8 mouse cellular contexts compared by ENCODE assay signal in genomic region chr4:119142230-119142871, GRCm38 (mm10). TPM values are rescaled to one million over a fixed set of nuclear protein-coding genes. Genes with fewer than 3 reads are reported as not detected.
DNase-seq lines count a peak whose midpoint lies in the region; ATAC-seq and TF ChIP-seq lines count a peak whose summit lies in the region.

No protein-coding gene starts in this region.

- H3K4me2 ChIP-seq in forebrain, embryonic 12.5 days = peak overlapping the region; percentile 45
- peak overlapping the region; percentile 48 for H3K4me2 ChIP-seq in midbrain, embryonic 15.5 days

- 59% methylated on average over 24 of the region's 24 CpGs for WGBS in bone marrow, adult 2 months
- WGBS in forebrain, embryonic 12.5 days = 23% methylated on average over 24 of the region's 24 CpGs
- 23% methylated on average over 24 of the region's 24 CpGs for WGBS in midbrain, embryonic 15.5 days

- peak; percentile 52 for TF ChIP-seq CTCF in bone marrow, adult 2 months (IDR thresholded peaks at IDR 0.05; ENCODE audit: control insufficient read depth, insufficient read depth, low read length)

- no peak overlapping the region for H3K4me3 ChIP-seq in bone marrow, adult 2 months (replicated peaks; ENCODE audit: control insufficient read depth, low read depth, low read length)
- peak overlapping the region; percentile 21; the same call in 1 of the 2 replicates for H3K4me3 ChIP-seq in forebrain, embryonic 12.5 days (replicated peaks)
- H3K4me3 ChIP-seq in midbrain, embryonic 15.5 days = peak overlapping the region; percentile 25

- TF ChIP-seq POLR2A in bone marrow, adult 2 months (IDR thresholded peaks at IDR 0.05; ENCODE audit: borderline replicate concordance, control insufficient read depth, low read depth, low read length) = no peak

- no peaks in the 10 kb centered on the region for H3K9me3 ChIP-seq in forebrain, embryonic 12.5 days
- H3K9me3 ChIP-seq in midbrain, embryonic 15.5 days = no peaks in the 10 kb centered on the region

- peaks cover 1% of the 10 kb centered on the region; the same call in 1 of the 2 replicates for H3K4me1 ChIP-seq in bone marrow, adult 2 months (ENCODE audit: control insufficient read depth, insufficient read depth, low read length)
- peaks cover 15% of the 10 kb centered on the region for H3K4me1 ChIP-seq in forebrain, embryonic 12.5 days
- peaks cover 14% of the 10 kb centered on the region for H3K4me1 ChIP-seq in midbrain, embryonic 15.5 days

- ATAC-seq in forebrain, embryonic 12.5 days (ENCODE audit: low FRiP score) = peak; percentile 72; the same call in 1 of the 2 replicates
- ATAC-seq in midbrain, embryonic 15.5 days (replicated peaks) = peak; percentile 75
- ATAC-seq in monocyte, adult 5-6 weeks (replicated peaks; ENCODE audit: insufficient number of reproducible peaks, low FRiP score, low TSS enrichment, poor library complexity, severe bottlenecking) = no peak

- H3K27me3 ChIP-seq in forebrain, embryonic 12.5 days = no peaks in the 10 kb centered on the region
- H3K27me3 ChIP-seq in midbrain, embryonic 15.5 days (replicated peaks) = no peaks in the 10 kb centered on the region

- 0 out of 2 replicates have a peak, but pooled peaks cover 2% of the 10 kb centered on the region for H3K36me3 ChIP-seq in forebrain, embryonic 12.5 days (replicated peaks)
- no peaks in the 10 kb centered on the region for H3K36me3 ChIP-seq in midbrain, embryonic 15.5 days (replicated peaks)

- H3K9ac ChIP-seq in forebrain, embryonic 12.5 days = no peak overlapping the region
- H3K9ac ChIP-seq in midbrain, embryonic 15.5 days = no peak overlapping the region

- DNase-seq in right cerebral cortex, postnatal 4 days = peak; percentile 78
- no peak for DNase-seq in right cerebral cortex, postnatal 25 days
- DNase-seq in induced T-regulatory cell, adult 2 months (ENCODE audit: low read depth) = peak; percentile 58
- peak; percentile 88 for DNase-seq in liver

- H3K27ac ChIP-seq in bone marrow, adult 2 months (ENCODE audit: control insufficient read depth, insufficient read depth, low read depth, low read length, poor library complexity) = no peak overlapping the region
- no peak overlapping the region for H3K27ac ChIP-seq in forebrain, embryonic 12.5 days
- peak overlapping the region; percentile 71 for H3K27ac ChIP-seq in midbrain, embryonic 15.5 days

RNA-seq across cellular contexts. Expression of gene Zfp691, which starts 31.6 kb away (rescaled TPM):
- 5.8 TPM in 2 replicates for polyA plus RNA-seq in bone marrow, adult 2 months (2011; ENCODE audit: insufficient read depth, insufficient read length, low replicate concordance, missing spikeins)
- 7.8 and 9.9 TPM in 2 replicates for polyA plus RNA-seq in forebrain, embryonic 12.5 days (2016; fragmentation: Nextera tagmentation; extraction: Ambion mirVana)
- polyA plus RNA-seq in midbrain, embryonic 15.5 days (2015; fragmentation: Nextera tagmentation; extraction: Ambion mirVana) = 7.1 and 7.7 TPM in 2 replicates
- 6.1 to 7.5 TPM (median 6.9 TPM) in 3 replicates for total RNA-seq in monocyte, adult 5-6 weeks (2017)

RNA-seq across cellular contexts. Expression of gene Slc2a1, which starts 33.8 kb away (rescaled TPM):
- polyA plus RNA-seq in bone marrow, adult 2 months (2011; ENCODE audit: insufficient read depth, insufficient read length, low replicate concordance, missing spikeins) = 6.7 and 20.9 TPM in 2 replicates
- polyA plus RNA-seq in forebrain, embryonic 12.5 days (2016; fragmentation: Nextera tagmentation; extraction: Ambion mirVana) = 110 and 113 TPM in 2 replicates
- 96.1 and 97.6 TPM in 2 replicates for polyA plus RNA-seq in midbrain, embryonic 15.5 days (2015; fragmentation: Nextera tagmentation; extraction: Ambion mirVana)
- total RNA-seq in monocyte, adult 5-6 weeks (2017) = 25.2 to 35.8 TPM (median 30.1 TPM) in 3 replicates

RNA-seq across cellular contexts. Expression of gene Ermap, which starts 47.5 kb away (rescaled TPM):
- 173 and 189 TPM in 2 replicates for polyA plus RNA-seq in bone marrow, adult 2 months (2011; ENCODE audit: insufficient read depth, insufficient read length, low replicate concordance, missing spikeins)
- polyA plus RNA-seq in forebrain, embryonic 12.5 days (2016; fragmentation: Nextera tagmentation; extraction: Ambion mirVana) = 3.6 and 5.1 TPM in 2 replicates
- polyA plus RNA-seq in midbrain, embryonic 15.5 days (2015; fragmentation: Nextera tagmentation; extraction: Ambion mirVana) = 1.3 and 1.4 TPM in 2 replicates
- 0.29 to 0.58 TPM in 2 of 3 replicates, not detected in the other for total RNA-seq in monocyte, adult 5-6 weeks (2017)

RNA-seq across cellular contexts. Expression of gene Svbp, which starts 52.8 kb away (rescaled TPM):
- 46.6 and 64.0 TPM in 2 replicates for polyA plus RNA-seq in bone marrow, adult 2 months (2011; ENCODE audit: insufficient read depth, insufficient read length, low replicate concordance, missing spikeins)
- 156 and 162 TPM in 2 replicates for polyA plus RNA-seq in forebrain, embryonic 12.5 days (2016; fragmentation: Nextera tagmentation; extraction: Ambion mirVana)
- polyA plus RNA-seq in midbrain, embryonic 15.5 days (2015; fragmentation: Nextera tagmentation; extraction: Ambion mirVana) = 237 and 238 TPM in 2 replicates
- total RNA-seq in monocyte, adult 5-6 weeks (2017) = 4.9 to 35.0 TPM (median 16.9 TPM) in 3 replicates

Comparison
In these comparisons a context has a peak if more than half of its experiments do, and no peak if none do; other contexts are left out.
1. RNA of gene Ermap, which starts 47.5 kb away (polyA plus RNA-seq): 173 to 189 TPM in bone marrow, adult 2 months; 3.6 to 5.1 TPM in forebrain, embryonic 12.5 days and 1.3 to 1.4 TPM in midbrain, embryonic 15.5 days; every median in the first group is over 10 times any median in the second.